Mouse (Mus musculus) 3T3-L1 (cell line): ENCODE data around the gene Acvr2a.
"Not testable (repeated sequence)": the region's sequence is repeated elsewhere in the genome, so short reads cannot be mapped to it uniquely, and the experiment has no call there.

Experiments used
- DNase-seq: peaks from one replicate; pipeline ENCODE4 v3.0.0-alpha.2; 2015; ENCODE audit warnings: low read depth, low spot score

Gene Acvr2a

DNA sequence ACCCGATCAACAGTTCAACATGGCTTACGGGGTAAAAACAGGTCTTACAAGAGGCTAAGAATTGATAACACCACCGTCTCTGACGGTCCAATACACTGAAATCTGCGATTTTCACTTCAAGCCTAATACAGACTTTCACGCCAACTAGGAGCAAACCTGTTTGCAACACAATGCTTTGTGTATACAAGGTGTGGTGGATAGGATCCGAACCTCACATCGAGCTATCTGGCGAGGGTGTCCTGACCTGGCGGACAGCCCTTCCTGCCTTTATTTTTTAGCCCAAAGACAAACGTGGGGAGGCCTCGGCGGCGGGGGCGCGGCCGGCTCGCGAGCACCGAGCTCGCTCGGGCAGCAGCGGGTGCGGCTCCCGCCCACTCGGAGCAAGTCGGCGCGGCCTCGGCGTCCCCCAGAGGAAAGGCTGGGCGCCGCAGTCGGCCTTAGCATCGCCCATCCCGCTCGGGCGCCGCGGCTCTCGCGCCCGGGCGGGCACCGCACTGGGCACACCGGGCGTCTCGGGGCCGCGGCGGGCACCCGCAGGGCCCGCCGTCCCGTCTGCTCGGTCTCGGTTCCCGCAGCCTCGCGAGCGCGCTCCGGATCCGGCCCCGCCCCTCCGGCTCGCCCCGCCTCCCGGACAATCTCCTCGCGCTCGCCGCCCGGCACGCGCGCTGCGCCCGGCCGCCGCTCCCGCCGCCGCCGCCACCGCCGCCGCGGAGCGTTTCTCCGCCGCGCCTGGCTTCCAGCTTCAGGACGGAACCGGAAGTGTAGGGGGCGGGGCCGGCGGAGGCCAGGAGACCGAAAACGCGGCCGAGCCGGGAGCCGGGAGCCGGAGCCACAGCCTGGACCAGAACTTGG, at the start of gene Acvr2a:
Acvr2a (plus strand) TSS at position 739 of the 852 bp plus-strand sequence.
- DNase-seq: peak; percentile 86

DNA sequence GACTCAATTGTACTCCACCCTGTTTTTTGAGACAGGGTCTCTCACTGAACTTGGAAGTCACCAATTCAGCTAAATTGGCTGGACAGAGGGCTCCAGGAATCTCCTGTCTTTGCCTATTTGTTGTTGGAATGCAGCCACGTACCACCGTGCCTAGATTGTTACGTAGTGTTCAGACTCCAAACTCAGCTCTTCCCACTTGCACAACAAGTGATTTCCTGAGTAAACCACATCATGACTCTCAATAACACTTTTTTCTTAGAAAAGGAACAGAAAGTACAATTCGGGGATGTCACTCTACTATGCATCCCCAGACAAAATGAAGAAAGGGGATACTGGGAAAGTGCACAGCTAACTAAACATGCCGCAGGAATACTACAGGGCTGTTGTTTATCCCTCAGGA, 47.4 kb upstream of the Acvr2a start:
- DNase-seq: no peak

DNA sequence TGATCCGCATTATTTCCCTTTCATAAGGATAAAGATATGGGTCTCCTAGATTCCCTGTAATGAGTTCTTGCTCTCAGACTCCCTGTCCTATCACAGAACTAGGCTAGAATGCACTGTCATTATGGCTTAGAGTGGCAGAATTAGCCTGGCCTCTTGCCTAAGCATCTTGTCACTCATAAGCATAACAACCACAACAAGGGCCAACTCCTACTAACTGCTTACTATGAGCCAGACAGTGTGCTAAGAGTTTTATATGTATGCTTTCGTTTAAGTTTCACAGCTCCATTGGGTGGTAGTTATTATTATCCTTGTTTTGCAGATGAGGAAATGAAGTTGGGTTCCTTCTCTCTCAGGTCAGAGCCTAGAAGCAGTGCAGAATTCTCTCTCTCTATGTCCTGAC, 46.1 kb upstream of the Acvr2a start:
- no peak for DNase-seq

DNA sequence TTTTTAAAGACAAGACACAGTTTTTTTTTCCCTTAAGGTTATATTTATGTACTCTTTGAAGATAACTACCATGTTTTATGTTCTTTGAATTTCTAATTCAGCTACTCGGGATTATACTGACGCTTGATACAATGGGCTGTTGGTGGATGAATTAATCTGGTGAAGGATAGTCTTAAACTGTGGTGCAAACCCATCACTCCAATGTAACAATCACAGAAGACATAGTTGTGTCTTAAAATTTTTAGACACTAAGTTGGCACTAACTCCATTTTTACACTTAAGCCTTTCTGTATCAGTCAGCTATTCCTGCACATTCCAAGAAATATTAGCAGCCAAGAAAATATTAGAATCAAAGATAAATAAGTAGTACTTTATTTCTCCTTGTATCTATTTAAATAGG, 45.7 kb upstream of the Acvr2a start:
- DNase-seq: no peak

DNA sequence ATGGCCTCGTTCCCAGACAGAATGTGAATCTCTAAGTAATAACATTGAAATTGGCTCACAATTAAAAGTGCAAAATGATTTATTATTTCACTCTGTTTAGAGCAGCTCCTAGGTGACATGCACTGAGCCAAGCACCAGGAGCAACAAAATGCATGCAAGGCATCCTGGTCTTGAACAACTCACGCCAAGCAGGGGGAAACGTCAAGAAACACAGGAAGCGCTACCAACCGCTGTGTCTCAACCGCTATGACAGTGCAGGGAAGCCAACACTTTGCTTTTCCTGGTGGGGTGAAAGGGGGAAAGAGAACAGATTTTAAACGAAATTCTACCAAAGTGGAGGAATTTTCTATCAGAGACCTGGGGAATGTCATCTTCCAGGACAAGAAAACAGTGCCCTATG, 43.8 kb upstream of the Acvr2a start:
- DNase-seq: no peak

DNA sequence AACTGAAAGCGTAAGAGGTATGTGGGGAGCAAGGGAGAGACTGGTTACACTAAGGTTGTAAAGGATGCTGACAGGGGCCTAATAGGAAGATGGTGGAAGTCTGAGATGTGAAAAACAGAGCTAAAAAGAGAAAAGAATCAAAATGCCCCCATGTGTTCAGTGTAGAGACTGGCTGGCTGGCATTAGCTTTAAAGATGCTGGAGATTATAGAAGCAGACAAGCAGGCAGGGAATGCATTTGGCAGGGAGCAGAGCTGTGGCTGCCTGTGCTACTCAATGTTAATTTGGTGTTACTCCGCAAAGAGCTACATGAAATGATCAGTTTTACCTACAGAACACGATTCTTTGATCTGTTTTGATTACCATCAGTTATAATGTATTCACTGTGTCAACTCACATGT, 43.3 kb upstream of the Acvr2a start:
- DNase-seq: no peak

DNA sequence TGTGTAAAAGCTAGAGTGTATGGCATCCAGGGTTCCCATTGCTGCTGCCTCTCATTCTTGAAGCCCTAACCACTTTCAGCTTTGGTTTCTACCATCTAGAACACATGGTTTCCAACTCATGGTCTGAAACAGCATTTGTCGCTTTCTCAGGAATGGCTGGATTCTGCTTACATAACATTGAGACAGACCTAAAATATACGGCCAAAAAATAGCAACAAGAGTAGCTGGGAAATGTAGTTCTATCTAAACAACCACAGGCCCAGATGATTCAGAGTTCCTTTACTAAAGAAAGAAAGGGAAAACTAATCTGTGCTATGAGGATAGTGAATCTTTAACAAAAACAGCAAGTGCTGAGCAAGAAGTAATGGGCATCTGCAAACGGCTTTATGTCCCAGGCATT, 38.6 kb upstream of the Acvr2a start:
- DNase-seq: no peak

DNA sequence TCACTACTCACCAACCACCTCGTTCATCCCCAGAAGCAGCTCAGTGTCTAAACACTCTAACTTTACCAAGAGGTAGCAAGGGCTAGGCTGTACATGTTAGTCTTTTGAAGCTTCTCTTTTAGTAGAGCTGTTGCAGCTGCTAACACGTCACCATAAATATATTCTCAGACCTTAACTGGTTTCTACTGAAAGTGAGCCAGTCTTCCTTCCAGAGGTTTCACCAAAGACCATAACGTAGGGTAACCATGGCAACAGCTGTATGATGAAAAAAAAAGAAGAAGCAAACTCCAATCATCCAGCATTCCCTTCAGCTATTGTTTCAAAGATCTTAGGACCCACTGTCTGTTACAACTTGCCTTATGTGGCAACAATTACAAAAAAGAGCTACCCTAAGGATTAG, 25.0 kb upstream of the Acvr2a start:
- DNase-seq: no peak

DNA sequence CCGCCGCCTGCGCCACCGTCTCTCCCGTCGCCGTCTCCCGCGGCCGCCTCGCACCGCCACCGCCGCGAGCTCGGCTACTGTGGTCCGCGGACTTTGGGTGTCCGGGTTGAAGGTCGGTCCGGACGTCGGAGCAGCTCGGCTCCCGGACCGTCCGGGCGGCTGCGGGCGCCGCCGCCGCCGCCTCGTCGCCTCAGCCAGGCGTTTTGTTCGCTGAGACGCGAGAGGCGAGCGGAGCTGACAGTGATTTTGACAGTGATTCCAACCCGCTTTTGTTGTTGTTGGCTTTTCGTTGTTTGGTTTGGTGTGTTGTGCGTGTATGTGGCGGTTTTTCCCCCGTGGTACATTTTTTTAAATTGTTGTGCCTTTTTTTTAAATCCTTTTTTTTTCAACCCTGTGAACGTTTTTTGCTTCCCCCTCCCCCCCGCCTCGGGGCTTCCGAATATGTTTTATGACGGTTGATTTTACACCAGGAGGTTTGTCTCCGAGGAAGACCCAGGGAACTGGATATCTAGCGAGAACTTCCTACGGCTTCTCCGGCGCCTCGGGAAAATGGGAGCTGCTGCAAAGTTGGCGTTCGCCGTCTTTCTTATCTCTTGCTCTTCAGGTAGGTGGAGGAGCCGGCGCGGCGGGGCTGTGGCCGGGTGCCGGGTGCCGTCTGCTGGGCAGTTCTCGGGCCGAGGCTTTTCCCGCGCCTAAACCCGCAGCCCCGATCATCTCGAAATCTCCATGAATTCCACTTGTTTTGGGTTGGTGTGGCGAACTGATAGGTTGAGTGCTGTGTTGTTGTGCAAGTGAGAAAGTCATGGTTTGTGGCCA, 522 bp downstream of the Acvr2a start:
- peak; percentile 61 for DNase-seq

DNA sequence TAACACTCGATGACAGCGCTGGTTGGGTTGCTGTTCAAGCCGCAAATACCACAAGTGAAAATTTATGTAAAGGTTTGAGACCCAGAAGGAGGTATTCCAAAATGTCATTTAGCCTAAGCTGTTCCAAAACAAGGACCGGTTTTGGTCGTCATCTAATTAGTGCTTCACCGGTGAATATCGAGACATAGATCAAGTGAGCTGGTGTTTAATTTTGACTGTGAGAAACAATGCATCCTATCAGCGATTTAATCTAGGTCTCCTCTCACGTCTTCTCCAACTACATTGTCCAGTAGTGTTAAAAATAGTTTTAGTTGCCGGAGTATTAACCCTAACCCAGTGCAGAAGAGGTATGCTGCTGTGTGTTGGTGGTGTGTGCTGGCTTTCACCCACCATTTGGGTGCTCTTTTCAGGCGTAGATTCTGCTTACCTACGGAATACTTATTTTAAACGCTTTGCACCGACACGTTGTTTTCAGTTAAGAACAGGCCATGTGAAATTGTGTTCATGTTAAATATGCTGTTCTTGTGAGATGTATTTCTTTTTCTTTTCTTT, 1.2 kb downstream of the Acvr2a start:
- peak; percentile 30 for DNase-seq

DNA sequence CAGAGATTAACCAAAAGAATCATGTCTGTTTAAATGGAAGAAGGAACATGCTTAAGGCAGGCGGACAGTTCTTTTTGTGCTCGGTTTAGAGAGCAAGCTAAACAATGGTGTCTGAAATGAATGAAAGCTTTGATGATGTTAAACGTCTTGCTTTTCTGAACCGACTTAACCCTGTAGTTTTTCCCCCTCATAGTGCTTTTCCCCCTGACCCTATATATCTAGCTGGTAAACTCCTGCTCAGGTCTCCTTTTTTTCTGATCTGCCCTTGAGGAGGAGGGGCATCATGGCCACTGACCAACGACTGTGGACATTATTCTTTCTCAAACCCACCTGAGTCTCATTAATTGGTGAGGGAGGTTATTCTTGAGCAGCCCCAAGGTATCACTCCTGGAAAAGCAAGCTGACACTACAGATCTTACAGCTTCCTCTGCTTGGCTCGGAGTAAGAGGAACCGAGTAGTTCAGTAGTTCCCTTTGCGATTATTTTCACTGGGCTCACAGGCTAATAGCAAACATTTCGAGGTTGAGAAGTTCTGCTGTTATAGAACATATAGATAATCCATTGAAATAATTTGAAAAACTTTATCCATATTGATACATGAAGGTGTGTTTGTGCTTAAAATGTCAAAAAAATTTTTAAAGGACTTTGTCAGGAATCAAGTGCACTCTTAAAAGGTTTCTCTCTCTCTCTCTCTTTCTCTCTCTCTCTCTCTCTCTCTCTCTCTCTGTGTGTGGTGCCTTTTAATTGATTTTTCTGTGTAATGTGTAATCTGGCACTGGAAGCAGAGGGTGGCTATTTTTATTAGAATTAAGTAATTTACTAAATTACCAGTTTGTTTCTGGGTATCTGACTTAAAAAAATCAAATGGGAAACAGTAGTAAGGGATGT, 2.5 kb downstream of the Acvr2a start:
- no peak for DNase-seq

DNA sequence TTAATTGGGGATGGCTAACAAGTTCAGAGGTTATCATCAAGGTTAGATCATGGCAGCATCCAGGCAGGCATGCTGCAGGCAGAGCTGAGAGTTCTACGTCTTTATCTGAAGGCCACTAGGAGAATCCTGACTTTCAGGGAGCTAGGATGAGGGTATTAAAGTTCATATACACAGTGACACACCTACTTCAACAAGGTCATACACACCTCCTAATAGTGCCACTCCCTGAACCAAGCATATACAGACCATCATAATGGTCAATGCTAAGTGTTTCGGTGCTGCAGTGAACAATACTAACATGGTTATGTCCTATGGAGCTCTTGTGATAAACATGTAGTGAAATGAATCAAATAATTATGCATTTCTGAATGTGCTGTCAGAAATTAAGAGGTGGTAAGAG, 12.0 kb downstream of the Acvr2a start:
- DNase-seq: no peak

DNA sequence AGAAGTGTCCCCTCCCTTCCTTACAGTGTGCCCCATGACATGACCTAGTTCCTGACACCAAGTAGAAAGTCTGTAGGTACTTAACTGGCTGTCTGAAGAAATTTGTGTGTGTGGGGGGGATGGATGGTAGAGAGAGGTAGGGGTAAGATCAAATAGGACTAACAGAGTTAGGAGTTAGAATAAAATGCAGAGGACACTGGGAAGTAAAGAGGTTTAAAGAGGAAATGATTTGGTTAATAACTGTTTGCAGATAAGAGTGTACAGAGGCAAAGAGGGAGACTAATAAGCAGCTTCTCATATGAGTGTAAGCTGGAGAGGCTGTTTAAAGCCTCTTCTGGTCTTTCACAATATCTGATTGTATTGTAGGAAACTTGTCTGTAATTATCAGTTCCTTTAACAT, 12.5 kb downstream of the Acvr2a start:
- DNase-seq: no peak

DNA sequence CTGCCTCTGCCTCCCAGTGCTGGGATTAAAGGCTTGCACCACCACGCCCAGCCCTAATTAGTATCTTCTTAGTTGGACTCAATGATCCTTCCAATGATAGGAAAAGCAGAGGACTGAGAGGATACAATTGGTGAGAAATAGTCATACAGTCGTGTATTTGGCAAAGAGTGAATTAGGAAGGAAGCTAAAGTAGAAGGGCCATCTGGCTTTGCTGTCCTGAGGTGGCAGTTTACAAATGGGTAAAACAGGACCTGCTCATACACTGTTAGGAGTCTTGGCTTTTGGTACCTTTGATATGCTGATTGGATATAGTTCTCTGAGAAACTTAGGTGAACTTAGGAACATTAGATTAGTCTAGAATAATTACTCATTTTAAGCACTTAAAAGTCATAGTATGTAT, 16.6 kb downstream of the Acvr2a start:
- no peak for DNase-seq

DNA sequence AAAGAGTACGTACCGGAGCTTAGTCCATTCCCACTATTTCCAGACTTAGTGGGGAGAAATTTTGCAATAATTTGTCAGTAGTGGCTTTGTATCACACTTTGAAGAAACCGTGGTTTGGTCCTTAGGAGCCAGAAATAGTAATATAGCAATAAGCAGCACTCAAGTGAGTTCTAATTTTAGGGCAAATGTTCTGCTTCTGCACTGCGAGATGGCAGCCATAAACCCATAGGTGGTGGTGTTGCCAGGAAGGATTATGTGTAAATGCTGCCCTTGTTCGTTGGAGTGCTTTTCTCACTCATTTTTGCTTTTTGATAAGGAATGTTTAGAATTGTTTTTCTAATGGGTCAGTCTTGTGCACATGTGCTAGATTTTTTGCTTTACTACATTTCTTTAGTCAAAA, 18.4 kb downstream of the Acvr2a start:
- DNase-seq: no peak

DNA sequence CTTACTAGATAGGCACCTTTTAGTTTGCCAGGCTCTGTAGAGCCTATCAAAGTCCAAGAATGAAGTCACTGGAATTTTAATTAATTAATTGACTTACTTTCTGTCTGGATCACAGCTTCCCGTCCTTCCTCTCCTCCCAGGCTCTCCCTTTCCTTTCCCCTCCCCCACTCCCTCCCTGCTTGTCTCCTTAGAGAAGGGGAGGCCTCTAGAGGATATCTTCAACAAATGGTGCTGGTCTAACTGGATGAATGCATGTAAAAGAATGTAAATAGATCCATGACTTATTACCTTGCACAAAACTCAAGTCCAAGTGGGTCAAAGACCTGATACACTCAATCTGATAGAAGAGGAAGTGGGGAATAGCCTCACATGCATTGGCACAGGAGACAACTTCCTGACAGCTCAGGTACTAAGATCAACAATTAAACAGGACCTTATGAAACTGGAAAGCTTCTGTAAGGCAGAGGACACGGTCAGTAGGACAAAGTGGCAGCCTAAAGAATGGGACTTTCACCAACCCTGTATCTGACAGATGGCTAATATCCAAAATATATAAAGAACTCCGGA, 20.1 kb downstream of the Acvr2a start:
- no peak for DNase-seq

DNA sequence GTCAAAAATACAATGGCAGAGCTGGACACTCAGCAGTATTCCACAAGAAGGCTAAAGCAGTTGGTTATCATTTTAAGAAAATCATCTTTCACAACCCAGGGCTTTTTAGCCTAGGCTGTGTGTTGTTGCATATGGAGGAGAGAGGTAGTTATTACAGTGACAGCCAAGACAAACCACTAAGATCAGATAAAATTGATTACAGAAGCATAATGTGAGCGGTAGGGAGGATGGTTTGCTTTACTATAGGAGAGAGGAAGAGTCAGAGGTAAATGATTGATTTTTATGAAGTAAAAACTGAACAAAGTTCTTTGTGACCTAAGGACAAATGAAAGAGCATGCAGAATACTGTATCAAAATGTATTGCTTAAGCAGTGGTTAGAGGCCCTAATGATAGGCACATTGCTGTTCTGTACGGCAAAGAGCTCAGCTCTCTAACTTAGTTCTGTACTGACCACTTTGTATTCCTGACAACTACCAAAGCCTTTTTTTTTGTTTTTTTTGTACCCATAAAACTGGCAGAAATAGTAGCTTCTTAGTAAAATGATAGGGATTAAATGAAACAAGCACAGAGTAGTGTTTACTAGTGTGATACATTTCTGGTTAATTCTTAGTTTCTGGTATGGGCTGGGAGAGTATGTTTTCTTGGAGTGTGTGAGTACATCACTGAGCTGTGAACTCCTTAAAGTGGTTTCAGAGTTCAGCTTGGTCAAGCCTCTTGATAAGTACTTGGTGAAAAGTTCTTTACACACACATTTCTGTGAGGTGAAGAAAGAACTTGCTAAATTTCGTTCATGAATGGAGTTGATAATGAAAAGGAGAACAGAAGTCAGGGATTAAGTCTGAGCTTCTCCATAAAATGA, 27.9 kb downstream of the Acvr2a start:
- DNase-seq: no peak

DNA sequence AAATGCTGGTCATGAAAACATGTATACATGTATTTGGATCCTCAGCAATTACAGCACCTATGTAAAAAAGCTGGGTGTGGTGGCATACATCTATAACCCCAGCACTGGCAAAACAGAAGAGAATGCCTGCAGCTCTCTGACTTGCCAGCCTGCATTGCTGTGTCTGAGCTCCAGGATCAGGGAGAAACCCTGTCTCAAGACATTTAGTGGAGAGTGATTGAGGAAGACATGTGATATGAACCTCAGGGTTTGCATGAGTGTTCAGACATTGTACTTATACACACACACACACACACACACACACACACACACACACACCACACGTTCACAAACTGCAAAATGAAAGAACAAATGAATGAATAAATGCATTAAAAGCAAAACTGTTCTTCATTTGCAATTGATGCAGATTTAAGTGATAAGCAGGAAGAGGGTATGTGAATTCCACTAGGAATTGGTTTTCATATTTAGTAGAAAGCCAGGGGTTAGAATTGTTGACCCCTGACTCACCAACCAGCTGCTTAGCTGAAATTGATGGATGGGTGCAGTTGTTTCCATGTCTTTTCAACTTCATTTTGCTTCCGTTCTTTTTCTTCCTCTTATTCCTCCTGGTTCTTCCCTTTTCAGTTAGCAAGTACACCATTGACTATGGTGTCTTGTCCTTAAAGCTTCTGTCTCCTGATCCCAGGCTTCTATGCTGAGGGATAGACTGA, 32.9 kb downstream of the Acvr2a start:
- peak; percentile 92 for DNase-seq

DNA sequence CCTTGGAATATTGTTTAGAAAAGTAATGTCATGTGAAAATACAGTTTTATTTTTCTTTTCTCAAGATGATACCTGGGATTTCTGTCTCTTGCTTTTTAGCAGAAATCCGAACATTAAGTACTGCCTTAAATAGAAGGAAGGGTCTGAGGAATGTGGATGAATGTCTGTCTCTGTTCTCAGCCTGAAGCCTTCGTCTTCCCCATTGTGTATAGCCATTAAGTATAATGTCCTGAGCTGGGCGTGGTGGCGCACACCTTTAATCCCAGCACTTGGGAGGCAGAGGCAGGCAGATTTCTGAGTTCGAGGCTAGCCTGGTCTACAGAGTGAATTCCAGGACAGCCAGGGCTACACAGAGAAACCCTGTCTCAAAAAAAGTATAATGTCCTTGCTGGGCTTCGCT, 51.7 kb downstream of the Acvr2a start:
- DNase-seq: not testable (repeated sequence)
